Mouse (Mus musculus): ENCODE data around the gene Clstn2.

DNA sequence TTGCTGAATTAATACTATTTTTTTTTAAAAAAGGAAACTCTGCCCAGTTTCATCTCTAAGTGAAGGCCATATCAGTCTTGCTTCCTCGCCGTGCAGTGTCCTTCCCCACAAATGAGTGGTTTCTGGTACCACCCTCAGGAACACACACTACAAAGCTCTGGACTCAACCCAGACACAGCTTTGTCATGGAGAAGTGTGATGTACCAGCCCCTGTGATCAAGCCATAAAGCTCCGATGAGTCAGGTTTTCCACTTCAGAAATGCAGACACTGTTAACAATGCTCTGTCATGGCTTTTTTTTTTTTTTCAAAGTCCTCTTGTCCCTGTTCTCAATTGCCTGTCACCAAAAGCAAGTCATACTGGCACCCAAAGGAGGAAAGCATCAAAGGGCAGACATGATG is 507.4 kb downstream of the Clstn2 start:
- TF ChIP-seq CTCF (IDR thresholded peaks at IDR 0.05; ENCODE audit: extremely low read depth, insufficient read length, insufficient replicate concordance, low read depth, low read length) (no peak), POLR2A (IDR thresholded peaks at IDR 0.05; ENCODE audit: low read depth, low read length) (no peak)

All from small intestine, adult 2 months (tissue).